Mouse (Mus musculus): Measurements from ENCODE around the gene Orc1.

DNA sequence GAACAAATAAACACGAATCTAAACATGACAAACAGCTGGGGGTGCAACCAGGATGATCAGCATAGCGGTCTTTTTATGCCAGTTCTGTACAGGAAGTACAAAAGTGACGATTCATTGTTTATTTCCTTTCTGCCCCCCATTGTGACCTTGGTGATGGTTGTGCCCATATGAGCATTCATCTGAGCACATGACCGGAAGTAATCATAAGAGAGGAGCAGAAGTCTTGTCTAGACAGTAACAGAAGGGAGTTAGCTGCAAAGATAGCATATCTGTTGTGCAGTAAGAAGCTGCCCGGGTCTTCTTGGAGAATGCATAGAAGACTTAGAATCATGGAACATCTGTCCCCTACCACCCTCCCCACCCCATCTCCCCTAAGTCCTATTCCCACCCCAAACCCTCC lies 59.5 kb downstream of the Orc1 start:
- TF ChIP-seq CTCF (IDR thresholded peaks at IDR 0.05; ENCODE audit: extremely low read depth, insufficient read depth, low read length) = no peak
- no peak for TF ChIP-seq POLR2A (IDR thresholded peaks at IDR 0.05; ENCODE audit: extremely low read depth, insufficient read depth, low read length)
